Mouse (Mus musculus): ENCODE results near the gene Lrp1.

DNA sequence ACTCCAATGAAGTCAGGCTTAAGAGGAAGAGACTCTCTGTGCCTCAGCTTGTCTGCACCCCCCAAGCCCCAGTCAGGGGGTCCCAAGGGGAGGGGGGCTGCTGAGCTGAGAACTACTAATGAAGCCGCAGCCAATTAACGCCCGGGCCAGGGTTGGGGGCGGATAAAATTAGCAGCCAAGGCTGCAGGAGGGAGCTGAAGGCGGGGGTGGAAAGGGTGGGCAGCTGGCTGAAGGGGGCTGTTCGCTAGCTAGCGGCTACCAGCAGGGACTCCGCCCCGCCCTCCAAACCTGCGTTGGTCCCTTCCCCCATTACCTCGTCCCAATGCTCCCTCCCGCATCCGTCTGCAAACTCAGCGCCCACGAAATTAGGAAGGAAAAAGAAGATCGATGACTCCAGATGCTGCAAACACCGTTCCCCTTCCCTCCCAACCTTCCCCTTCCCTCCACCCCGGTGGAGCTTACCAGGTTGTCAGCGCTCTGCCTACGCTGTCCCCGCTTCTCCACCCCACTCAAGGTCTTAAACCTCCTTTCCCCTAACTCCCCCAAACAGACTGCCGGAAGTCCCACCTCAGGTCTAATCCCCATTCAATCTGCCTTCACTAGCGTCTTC lies 96.2 kb downstream of the Lrp1 start:
- no peak for TF ChIP-seq POLR2A (IDR thresholded peaks at IDR 0.05; ENCODE audit: low read depth, low read length)
- no peak for TF ChIP-seq CTCF (IDR thresholded peaks at IDR 0.05; ENCODE audit: borderline replicate concordance, insufficient read depth, low read length)

Measured in embryonic fibroblast, embryonic 13.5 days (primary cell).